Mouse (Mus musculus) c-Kit-negative CD71-positive TER-119-positive erythroid progenitor cells, embryonic 14.5 days (primary cell): Measurements from ENCODE around the gene Egfr.

Experiments used
- DNase-seq: peaks from one replicate; pipeline ENCODE4 v3.0.0-alpha.2; 2013; ENCODE audit warnings: low read depth, low spot score

Egfr gene

DNA sequence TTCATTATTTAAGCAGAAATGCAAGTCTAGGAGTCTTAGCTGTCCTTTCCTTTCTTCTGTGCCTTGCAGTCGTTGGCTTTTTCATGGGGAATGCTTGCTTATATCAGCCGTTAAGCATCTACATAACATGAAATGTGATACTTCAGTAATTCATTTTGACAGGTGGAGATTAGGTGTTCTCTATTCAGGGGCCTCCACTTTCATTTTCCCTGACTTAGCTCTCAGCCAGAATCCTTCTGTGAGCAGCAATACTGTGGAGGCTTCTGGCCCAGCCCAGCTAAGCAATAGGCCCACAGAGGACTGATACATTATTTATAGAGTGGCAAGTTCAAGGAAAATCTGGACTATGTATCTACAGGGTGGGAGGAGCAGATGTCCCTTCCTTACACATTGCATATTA, 25.0 kb downstream of the Egfr start:
- DNase-seq, result no peak

DNA sequence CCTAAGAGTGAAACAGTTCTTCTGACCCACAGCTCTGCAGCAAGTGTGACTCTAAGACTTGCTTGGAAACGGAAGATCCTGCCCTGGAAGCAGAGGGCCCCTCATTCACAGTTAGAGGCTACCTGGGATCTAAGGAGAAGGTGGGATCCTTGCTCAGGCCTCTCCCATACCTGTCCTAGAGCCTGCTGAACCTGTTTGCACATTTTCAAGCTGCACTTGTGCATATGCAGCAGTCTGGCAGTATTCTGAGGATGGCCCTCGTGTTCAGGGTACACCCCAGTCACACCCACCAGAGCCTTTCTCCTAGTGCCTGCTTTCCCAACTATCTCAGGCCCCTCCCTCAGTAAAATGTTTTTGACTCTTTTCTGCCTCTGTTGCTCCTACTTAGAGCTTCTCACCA, 29.6 kb downstream of the Egfr start:
- DNase-seq, result no peak

DNA sequence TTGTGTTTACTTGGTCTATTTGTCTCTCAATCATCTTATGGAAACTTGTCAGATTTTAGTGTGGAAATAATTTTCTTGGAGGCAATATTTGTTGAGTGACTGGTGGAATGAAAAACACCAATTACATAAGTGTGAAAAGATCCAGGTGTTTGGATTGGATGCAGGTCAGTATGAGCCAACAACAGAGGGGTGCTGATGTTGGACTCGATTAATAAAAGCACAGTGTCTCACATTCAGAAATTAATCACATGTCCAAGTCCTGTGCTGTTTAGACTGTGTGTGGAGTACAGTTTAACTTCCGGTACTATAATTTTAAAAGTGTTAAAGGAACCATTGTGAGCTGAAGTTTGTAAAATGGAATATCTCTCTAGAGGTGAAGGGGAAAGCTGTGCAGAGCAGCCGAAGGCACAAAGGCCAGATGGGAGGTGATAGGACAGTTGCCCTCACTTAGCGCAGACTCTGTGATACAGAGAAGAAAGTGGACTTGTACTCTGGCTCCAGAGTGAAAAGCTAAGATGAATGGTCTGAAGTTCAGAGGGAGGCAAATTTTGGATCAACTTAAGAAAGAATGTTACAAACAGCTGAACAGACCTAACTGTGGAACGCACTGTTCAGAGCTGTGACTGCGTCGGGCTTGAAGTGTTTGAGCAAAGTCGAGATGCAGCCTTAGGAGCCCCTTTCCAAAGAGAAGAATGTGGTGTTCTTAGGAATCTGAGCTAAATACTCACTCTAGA, 32.1 kb downstream of the Egfr start:
- DNase-seq, result no peak

DNA sequence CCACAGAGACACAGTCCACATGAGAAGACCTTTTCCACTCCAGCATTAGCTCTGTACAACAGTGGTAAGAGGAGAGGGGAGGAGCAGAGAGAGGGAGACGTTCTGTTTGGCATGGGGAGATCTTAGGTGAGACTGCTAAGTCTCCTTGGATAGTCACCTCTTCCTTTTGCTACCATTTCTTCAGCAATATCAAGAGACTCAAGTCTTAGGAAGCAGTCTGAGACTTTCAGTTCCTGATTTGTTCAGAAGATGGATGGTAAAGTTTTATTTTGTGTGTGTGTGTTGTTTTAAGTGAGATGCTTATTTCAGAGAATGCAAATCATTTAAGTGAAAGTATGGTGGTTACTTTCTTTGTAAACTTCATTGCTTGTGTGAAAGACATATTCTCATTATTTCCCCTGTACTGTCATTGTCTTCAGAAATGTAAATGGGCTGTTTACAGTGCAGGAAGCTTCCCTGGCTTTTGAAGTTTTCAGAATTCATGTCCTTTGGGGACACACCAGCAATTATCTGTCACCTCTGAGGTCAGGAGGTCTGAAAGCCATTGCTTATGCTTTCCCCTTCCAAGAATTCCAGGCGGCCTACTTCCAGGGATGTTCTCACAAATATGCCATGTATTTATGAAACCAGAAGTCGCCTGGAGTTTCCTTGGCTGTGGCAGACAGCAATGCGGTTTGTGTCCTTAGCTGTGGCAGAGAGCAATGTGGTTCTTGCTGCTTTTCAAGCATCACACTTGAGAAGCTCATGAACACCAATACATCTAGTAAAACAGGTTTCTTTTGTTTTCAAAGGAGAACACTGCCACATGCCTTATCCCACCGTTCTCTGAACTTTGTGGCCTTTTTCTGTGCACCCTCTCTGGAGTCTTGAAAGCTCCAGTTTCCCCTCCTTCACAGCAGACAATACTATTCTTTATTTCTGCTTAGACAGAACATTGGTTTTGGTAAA, 40.9 kb downstream of the Egfr start:
- no peak for DNase-seq

DNA sequence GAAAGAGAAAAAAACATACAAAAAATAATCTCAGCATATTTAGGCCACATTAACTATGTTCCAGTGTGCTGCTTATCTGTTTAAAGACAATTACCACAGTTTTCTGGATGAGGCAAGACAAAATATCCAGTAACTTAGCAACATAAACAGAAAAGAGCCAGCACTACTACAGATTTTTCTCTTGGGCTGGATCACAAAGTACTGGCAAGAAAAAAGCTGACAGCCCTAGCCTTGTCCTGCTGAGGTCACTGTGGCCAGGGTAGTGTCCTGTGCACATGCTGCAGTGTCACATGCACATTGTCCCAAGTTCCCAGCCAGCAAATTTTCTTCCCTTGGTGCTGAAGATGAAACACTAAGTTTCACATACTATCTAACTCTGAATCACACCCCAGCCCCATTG, 43.0 kb downstream of the Egfr start:
- DNase-seq, result no peak

DNA sequence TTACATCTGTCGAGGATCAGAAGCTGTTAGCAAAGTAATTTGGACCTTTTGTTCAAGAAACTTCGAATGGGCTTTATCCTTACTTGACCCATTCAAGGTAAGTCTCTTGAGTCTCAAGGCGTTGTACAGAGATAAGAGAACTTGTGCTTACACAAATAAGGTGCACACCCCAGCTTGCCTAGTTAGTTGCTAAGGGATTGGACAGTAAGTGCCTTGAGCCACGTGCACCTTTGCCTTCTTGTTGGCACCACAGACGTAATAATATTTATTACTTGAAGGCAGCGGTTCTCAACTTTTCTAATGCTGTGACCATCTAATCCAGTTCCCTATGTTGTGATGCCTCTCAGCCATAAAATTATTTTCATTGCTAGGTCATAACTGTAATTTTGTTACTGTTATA, 43.5 kb downstream of the Egfr start:
- no peak for DNase-seq

DNA sequence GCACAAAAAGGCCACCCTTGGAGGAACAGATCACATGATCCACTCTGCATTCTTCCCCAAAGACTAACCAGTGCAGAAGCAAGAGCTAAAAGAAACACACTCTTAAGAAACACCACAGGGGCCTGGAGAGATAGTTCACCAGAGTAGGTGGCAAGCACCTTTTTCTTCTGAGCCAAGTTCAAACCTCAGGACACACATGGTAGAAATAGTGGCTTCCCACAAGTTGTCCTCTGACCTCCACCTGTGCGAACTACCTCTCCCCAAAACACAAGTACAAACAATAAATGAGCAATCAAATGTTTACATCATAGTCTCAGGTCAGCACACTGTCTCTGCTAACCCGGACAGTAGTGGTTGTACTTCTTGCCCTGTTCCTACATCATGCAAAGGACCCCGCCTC, 45.5 kb downstream of the Egfr start:
- DNase-seq, result no peak

DNA sequence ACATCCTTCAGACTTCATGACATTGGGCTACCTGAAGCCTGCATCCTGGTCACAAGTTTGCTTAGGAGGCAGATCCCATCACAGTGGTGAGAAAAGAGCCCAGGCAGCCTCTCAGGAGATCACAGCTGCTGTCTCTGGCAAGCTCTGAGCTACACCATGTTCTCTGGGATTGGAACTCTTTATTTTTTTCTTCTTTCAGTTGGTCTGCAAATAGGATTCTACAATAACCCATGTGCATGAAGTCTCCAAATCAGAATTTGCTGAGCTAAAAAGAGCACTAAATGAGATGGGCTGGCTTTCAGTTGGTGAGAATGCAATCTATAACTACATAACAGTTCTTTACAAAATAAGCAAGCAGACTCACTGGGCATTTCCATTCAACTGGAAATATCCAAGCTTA, 46.1 kb downstream of the Egfr start:
- DNase-seq, result no peak

DNA sequence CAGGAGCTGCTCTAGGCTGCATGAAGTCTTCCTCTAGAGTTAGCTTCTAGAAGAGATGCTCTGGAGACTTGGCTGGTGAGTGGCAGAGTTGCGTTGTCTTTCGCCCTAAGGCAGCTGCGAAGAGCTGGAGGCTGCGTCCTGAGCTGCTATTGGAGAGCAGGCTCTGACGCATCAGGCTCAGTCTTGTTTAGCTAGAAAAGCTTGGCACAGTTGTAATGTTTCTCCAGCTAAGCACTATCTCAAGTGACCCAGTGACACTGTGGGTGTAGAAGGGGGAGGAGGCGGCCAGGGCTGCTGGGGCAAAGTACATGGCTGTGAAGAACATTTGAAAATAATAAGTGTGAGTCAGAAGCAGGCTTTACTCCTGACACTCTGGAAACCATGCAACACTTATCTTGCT, 48.5 kb downstream of the Egfr start:
- DNase-seq, result no peak

DNA sequence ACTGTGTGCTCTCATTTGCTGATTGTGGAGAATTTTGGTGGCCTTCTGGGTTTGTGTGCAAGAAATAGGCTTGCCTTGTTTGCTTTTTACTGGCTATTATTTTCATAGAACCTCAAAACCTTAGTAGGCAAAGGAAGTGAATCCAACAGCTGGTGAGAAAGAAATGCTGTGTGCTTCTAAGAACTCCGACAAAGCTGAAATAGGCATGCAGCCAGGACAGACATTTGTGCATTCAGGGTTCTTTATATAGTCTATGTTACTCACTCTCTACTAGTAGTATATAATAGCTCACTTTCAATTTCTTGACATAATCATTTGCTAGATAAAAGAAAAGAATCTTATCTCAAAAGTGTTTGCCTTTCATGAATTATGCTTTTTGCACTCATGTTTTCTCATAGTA, 50.7 kb downstream of the Egfr start:
- no peak for DNase-seq

DNA sequence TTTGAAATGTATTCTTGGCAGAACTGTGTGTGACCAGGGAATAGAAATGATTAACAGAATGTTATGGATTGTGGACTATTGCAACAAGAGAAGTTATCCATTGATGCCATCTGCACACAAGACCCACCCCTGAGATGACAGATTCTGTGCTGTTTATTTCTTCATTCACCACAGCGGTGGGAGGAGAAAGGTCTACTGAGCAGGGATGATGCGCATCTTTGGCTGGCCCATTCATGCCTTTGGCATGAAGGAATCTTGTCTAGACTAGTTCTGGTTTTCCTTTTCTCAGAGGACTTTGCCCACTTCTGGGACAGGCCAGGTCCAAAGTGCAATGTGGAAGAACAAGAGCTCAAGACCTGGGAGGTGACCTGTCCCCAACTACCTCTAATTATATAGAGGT, 52.0 kb downstream of the Egfr start:
- DNase-seq, result no peak

DNA sequence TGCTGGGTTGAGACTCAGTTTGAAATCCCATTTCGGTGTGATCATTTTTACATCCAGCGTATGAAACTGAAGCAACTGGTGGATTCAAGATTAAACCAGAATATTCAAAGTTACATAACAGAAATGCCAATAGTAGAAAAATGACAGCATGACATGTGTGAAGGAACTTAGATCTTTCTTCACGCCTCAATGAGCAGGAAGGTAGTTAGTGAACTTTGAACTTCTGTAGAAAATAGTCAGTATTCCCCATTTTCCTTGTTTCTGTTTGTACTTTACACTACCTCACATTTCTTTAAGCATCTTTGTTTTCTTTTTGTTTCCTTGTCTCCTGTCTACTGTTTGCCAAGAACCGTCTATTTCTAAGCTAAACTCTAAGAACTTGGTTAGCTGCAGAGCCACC, 53.9 kb downstream of the Egfr start:
- no peak for DNase-seq

DNA sequence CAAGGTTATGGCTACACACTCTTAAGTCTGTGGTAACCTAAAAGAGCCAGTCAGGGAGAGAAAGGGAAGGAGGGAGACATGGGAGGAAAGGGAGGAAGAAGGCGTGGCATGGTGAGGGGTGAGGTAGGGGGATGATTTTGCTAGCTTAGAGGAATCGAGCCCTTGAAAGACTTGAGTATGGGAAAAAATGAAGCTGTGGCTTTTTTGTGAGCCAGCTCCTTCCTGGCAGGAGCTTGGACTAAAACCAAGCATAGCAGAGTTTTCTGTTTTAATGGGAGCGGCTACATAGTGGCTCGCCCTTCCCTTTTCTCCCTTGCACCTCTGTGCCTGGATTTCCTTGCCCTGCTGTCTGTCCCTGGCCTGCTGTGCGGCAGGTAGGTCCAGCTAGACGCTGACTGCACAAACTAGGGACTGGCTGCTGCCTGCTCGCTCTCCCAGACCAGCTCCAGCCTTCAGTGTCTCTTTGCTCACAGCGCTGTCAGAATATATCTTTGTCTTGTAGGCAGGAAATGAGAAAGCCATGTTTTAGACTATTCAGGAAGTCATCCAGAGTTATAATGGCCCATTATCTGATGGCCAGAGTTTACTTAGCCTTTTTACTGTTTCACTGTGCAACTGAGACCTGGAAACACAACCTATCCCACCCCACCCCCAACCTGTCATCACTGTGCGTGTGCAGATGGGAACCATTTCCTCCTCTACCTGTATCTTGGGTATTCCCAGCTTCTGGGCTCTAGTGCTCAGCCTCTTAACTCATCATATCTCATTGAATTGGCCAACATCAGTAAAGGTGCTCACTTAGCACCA, 57.4 kb downstream of the Egfr start:
- DNase-seq, result no peak

DNA sequence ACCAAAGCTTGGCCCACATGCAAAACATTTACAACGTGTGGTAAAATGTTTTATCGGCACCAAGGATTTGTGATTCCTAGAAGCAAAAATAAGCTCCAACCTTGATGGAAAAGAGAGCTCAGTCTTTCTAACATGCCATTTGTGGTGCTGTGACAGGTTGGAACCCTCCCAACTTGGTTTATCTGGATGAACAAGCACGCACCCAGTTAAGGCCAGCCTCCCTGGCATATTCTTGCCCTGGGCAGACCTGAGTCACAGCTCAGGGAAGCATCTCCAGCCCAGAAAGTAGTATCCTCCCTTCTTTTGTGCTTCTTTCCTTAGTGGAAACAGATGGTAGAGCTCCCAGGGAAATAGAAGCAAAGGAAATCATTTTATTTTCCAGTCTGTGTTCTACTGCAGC, 58.1 kb downstream of the Egfr start:
- no peak for DNase-seq

DNA sequence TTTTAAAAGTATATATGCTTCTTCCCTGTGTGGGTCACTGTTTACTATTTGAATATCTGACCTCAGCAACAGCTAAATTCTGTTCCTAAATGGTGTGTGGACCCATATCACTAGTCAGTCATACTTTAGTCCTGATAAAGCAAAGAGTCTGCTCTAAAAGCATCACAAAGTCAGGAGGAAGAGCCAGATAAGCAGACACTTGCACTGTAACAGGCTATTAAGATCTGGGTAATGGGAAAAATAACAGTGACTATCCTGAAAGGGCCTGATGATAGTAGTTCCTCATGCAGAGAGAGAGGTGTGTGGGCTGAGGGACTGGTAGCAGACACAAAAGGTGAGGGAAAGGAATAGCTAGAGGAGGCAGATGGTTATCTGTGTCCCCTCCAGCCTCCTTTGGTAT, 61.3 kb downstream of the Egfr start:
- no peak for DNase-seq

DNA sequence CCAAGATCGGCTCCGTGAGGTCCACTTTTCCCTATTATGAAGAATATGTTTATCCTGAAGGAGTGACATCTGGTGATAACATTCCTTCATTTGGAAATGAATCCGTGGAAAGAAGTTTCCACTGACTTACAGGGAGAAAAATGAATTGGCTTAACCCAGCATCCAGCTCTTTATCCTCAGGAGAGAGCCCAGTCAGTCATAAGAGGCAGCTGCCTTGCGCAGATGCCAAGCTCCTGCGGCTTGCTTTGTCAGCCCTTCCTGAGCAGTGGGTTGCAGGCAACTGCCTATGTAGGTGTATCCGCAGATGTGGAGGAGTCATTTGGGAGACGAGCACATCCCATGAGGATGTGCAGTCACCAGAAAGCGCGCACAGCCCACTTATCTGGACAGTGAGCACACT, 64.4 kb downstream of the Egfr start:
- no peak for DNase-seq

DNA sequence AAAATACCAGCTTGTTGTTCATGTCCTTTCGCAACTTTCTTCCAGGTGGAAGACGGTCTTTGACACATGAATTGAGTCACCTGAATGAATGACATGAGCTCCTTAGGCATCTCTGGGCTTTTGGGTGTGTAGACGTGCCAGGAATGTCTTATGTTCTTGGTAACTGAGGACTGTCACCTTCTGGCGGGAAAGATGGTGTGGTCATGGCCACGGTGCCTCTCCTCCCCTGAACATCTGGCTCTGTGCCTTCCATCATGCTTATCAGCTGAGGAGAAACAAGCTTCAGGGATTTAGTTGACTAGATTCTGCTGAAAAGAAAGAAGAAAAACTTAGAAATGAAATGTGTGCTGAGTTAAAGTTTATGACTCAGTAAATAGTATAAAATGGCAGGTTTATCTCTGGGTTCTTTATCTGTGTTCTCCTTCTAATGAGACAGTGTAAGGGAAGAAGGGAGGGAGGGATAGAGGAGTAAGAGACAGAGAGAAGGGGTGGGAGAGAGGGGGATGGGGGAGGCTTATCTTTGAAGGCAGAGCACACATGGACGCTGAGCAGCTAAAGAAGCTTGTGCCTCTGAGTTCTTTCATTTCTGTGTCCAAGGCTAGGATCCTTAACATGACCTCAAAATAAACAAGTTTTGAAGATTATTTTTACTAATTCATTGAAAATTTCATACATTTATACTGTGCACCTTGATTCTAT, 65.5 kb downstream of the Egfr start:
- DNase-seq, result no peak

DNA sequence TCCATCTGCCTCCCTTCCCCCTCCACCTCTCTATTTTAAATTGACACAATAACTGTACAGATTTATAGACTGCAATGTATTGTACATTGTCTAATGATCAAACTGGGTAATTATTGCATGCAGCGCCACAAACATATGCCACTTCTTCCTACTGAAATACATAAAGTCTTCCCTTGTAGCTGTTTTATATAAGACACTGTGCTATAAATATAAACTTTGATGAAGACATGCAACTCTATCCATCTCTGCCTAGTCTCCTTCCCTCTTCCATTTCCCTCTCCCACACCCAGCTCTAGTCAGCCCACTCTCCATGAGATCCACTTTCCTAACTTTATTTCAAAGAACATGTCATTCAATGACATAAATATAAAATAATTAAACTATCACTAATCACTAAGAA, 67.4 kb downstream of the Egfr start:
- DNase-seq, result no peak

DNA sequence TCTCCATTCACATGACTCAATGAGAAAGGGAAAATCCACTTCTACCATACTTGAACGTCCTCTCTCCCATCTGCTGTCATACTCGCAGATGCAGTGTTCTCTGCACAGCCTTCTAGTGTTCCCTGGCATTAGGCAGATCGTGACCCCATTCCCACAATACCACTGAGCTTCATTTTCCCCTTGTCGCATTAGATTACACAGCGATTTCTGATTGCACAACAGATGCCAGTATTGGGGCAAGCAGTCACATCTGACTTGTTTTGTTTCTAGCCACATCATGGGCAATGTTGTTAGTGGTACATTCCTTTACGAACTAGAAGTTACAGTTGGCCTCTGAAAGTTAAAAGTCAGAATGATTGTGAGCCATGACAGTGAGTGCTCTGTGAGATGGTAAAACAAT, 68.1 kb downstream of the Egfr start:
- DNase-seq, result no peak

DNA sequence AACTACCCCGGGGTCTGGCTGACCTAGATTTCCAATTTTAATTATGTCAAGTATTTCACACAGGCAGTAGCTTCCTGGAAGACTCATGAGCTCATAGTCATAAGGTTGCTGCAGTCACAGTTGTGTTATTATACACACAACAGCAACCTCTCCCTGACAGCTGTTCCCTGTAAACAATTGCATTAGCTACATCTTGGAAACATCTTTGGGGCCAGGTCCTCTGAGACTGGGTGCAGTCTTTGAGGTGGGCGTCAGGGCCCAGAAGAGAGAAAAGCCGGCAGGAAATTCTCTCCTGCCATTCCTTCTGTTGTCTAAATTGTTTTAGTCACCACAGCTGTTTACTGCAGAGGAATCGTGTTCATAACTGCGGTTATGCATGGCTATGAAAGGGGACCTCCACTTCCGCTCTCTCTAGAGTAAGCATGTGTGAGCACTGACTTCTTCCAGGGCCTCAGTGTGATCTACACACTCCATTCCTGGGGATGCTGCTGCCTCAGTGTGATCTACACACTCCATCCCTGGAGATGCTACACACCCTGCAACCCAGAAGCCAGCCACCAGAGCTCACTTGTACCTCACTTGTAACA, 69.8 kb downstream of the Egfr start:
- no peak for DNase-seq

DNA sequence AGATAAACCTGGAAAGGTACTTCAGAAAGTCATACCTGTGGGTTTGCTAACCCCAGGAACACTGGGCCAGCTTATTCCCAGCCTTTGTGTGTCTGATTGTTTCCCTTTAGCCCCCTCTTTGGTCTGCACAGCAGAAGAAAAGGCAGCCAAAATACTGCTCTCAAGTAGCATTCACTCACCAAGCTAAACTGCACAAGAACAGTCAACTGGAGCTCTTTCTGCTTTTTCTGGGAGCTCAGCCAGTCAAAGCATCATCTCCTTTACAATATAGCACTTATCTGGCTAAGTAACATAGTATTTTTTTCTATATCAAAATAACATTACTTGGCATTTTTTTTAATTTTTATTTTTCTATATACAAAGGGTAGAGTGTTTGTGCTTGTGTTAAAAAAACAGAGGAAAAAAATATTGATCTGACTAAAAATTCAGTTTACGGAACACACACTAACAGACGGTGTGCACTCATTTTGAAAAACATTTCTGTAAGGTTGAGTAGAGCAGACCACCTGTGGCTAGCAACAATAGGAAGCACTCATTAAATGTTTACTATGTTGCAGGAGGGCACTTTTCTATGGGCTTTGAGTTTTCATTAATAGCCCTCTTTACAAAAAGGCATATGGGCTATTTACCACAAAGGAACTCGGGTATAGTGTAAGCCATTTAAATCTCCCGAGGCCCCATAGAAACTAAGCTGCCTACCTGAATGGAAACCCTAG, 72.0 kb downstream of the Egfr start:
- no peak for DNase-seq
